Mouse (Mus musculus): ENCODE measurements around the gene Bach1. TPM values are rescaled to one million over a fixed set of nuclear protein-coding genes. Genes with fewer than 3 reads are reported as not detected.

Gene Bach1
- polyA plus RNA-seq, 1 experiment from 2014 or later: 15.9 TPM

Other genes starting within 250 kb of the Bach1 start
- 46.4 and 50.6 TPM in 2 replicates for gene Usp16, start 244.2 kb upstream of the Bach1 start, polyA plus RNA-seq (2014; fragmentation: Nextera tagmentation; extraction: Ambion mirVana)
- 673 and 691 TPM in 2 replicates for gene Cct8, start 203.1 kb upstream of the Bach1 start, polyA plus RNA-seq (2014; fragmentation: Nextera tagmentation; extraction: Ambion mirVana)
- gene Map3k7cl, start 145.6 kb upstream of the Bach1 start, polyA plus RNA-seq (2014; fragmentation: Nextera tagmentation; extraction: Ambion mirVana): not detected in 2 replicates